Mouse (Mus musculus) neural tube, embryonic 11.5 days (tissue): Measurements from ENCODE around the gene Zfp800. TPM values are rescaled to one million over a fixed set of nuclear protein-coding genes. Genes with fewer than 3 reads are reported as not detected.

Experiments used
- ATAC-seq: fragments of 200-750 bp; cut with Nextera tagmentation; 2 replicates; pipeline ENCODE4 v1.8.0; 2017; ENCODE audit warnings: moderate number of reproducible peaks, mild to moderate bottlenecking, moderate TSS enrichment, moderate library complexity; ENCODE audit not compliant: insufficient read depth, low FRiP score, low TSS enrichment
- DNase-seq: peaks from one replicate; pipeline ENCODE4 v3.0.0-alpha.2; 2015; ENCODE audit warnings: low spot score
- H3K27ac ChIP-seq: fragments of 300-500 bp; sonication (generic); 2 replicates; pipeline ENCODE4 v1.5.1; 2014; ENCODE audit warnings: low read depth, mild to moderate bottlenecking, low read length
- H3K27me3 ChIP-seq: fragments of 300-500 bp; sonication (generic); 2 replicates; pipeline ENCODE4 v1.6.1; 2014; ENCODE audit warnings: mild to moderate bottlenecking, low read length, mixed read lengths; ENCODE audit not compliant: control insufficient read depth, insufficient read depth
- H3K36me3 ChIP-seq: fragments of 300-500 bp; sonication (generic); 2 replicates; pipeline ENCODE4 v1.6.1; 2014; ENCODE audit warnings: mild to moderate bottlenecking, low read length, moderate library complexity, mixed read lengths; ENCODE audit not compliant: control insufficient read depth, insufficient read depth
- H3K4me1 ChIP-seq: fragments of 300-500 bp; sonication (generic); 2 replicates; pipeline ENCODE4 v1.6.1; 2014; ENCODE audit warnings: low read length, mixed read lengths; ENCODE audit not compliant: control insufficient read depth, insufficient read depth
- H3K4me2 ChIP-seq: fragments of 300-500 bp; sonication (generic); 2 replicates; pipeline ENCODE4 v1.6.1; 2014; ENCODE audit warnings: low read depth, mild to moderate bottlenecking, moderate library complexity
- H3K4me3 ChIP-seq: fragments of 300-500 bp; sonication (generic); 2 replicates; pipeline ENCODE4 v1.5.1; 2014; ENCODE audit warnings: low read depth, low read length
- H3K9ac ChIP-seq: fragments of 300-500 bp; sonication (generic); 2 replicates; pipeline ENCODE4 v1.6.1; 2014; ENCODE audit warnings: mild to moderate bottlenecking, low read length
- H3K9me3 ChIP-seq: fragments of 300-500 bp; sonication (generic); 2 replicates; pipeline ENCODE4 v1.6.1; 2016; ENCODE audit warnings: low read length; ENCODE audit not compliant: control insufficient read depth
- WGBS: fragments of 180-500 bp; shearing (Covaris S2); extraction: QIAGEN DNeasy Blood & Tissue Kit; methylation state at CpG from one replicate; pipeline ENCODE4 v1.1.7; 2014; 5-methylcytosine and 5-hydroxymethylcytosine counted together
- polyA plus RNA-seq: library from polyadenylated mRNA; unstranded; fragments of >200 nt; fragmentation: Nextera tagmentation; extraction: Ambion mirVana; gene quantifications from 2 replicates; pipeline ENCODE4 v1.2.1, GENCODE M21; 2014

Zfp800 gene
- polyA plus RNA-seq, 1 experiment from 2014 or later = 23.2 TPM

- no peak overlapping the region for H3K9ac ChIP-seq
- no peak for ATAC-seq
- DNase-seq = no peak
- no peaks in the 10 kb centered on the region for H3K4me1 ChIP-seq
- H3K4me3 ChIP-seq = no peak overlapping the region
- WGBS = 89% methylated on average over 6 of the region's 6 CpGs
- no peaks in the 10 kb centered on the region for H3K27me3 ChIP-seq
- no peak overlapping the region for H3K4me2 ChIP-seq
- H3K27ac ChIP-seq = no peak overlapping the region
- no peaks in the 10 kb centered on the region for H3K36me3 ChIP-seq
- no peaks in the 10 kb centered on the region for H3K9me3 ChIP-seq
These were observed 27.7 kb downstream of the Zfp800 start for GRCm38 (mm10) chr6:28369966-28370683.

- DNase-seq = no peak
- 94% methylated on average over 9 of the region's 9 CpGs for WGBS
- Histone ChIP-seq H3K4me3 (no peak overlapping the region), H3K27me3 (no peaks in the 10 kb centered on the region), H3K27ac (no peak overlapping the region), H3K4me2 (no peak overlapping the region), H3K4me1 (no peaks in the 10 kb centered on the region), H3K9me3 (no peaks in the 10 kb centered on the region), H3K36me3 (no peaks in the 10 kb centered on the region), H3K9ac (no peak overlapping the region)
- no peak for ATAC-seq
These were observed 30.2 kb downstream of the Zfp800 start for GRCm38 (mm10) chr6:28367575-28367974.

GRCm38 (mm10) chr6:28351066-28351465 is 46.7 kb downstream of the Zfp800 start:
- no peak for ATAC-seq
- no peak overlapping the region for H3K4me3 ChIP-seq
- H3K4me2 ChIP-seq = no peak overlapping the region
- no peak overlapping the region for H3K9ac ChIP-seq
- DNase-seq = no peak
- no peaks in the 10 kb centered on the region for H3K36me3 ChIP-seq
- 72% methylated on average over 3 of the region's 3 CpGs for WGBS
- no peaks in the 10 kb centered on the region for H3K9me3 ChIP-seq
- no peak overlapping the region for H3K27ac ChIP-seq
- H3K27me3 ChIP-seq = no peaks in the 10 kb centered on the region
- H3K4me1 ChIP-seq = no peaks in the 10 kb centered on the region

GRCm38 (mm10) chr6:28345677-28346076 is 52.1 kb downstream of the Zfp800 start:
- H3K9ac ChIP-seq = no peak overlapping the region
- H3K4me1 ChIP-seq = no peaks in the 10 kb centered on the region
- H3K27me3 ChIP-seq = no peaks in the 10 kb centered on the region
- no peak overlapping the region for H3K4me2 ChIP-seq
- ATAC-seq = no peak
- H3K36me3 ChIP-seq = no peaks in the 10 kb centered on the region
- no peak for DNase-seq
- H3K4me3 ChIP-seq = no peak overlapping the region
- no peak overlapping the region for H3K27ac ChIP-seq
- no peaks in the 10 kb centered on the region for H3K9me3 ChIP-seq

GRCm38 (mm10) chr6:28345181-28345580 is 52.6 kb downstream of the Zfp800 start:
- no peak overlapping the region for H3K27ac ChIP-seq
- no peak overlapping the region for H3K4me2 ChIP-seq
- no peak overlapping the region for H3K9ac ChIP-seq
- ATAC-seq (no peak), DNase-seq (no peak)
- H3K36me3 ChIP-seq = no peaks in the 10 kb centered on the region
- no peak overlapping the region for H3K4me3 ChIP-seq
- 56% methylated on average over 7 of the region's 7 CpGs for WGBS
- no peaks in the 10 kb centered on the region for H3K4me1 ChIP-seq
- H3K27me3 ChIP-seq = no peaks in the 10 kb centered on the region
- H3K9me3 ChIP-seq = no peaks in the 10 kb centered on the region

GRCm38 (mm10) chr6:28342863-28343262 is 54.9 kb downstream of the Zfp800 start:
- ATAC-seq = no peak
- Histone ChIP-seq H3K9ac (no peak overlapping the region), H3K9me3 (no peaks in the 10 kb centered on the region), H3K4me2 (no peak overlapping the region), H3K4me3 (no peak overlapping the region), H3K36me3 (no peaks in the 10 kb centered on the region), H3K4me1 (no peaks in the 10 kb centered on the region), H3K27ac (no peak overlapping the region), H3K27me3 (no peaks in the 10 kb centered on the region)
- WGBS = 84% methylated on average over 5 of the region's 5 CpGs
- DNase-seq = no peak

GRCm38 (mm10) chr6:28341174-28341573 is 56.6 kb downstream of the Zfp800 start:
- no peak overlapping the region for H3K4me3 ChIP-seq
- H3K27ac ChIP-seq = no peak overlapping the region
- H3K27me3 ChIP-seq = no peaks in the 10 kb centered on the region
- H3K9ac ChIP-seq = no peak overlapping the region
- ATAC-seq = no peak
- H3K9me3 ChIP-seq = no peaks in the 10 kb centered on the region
- 92% methylated on average over 4 of the region's 4 CpGs for WGBS
- no peak for DNase-seq
- H3K4me1 ChIP-seq = no peaks in the 10 kb centered on the region
- no peaks in the 10 kb centered on the region for H3K36me3 ChIP-seq
- H3K4me2 ChIP-seq = no peak overlapping the region

GRCm38 (mm10) chr6:28339410-28339809 is 58.4 kb downstream of the Zfp800 start:
- no peak for DNase-seq
- Histone ChIP-seq H3K9ac (no peak overlapping the region), H3K4me2 (no peak overlapping the region), H3K9me3 (no peaks in the 10 kb centered on the region), H3K4me1 (no peaks in the 10 kb centered on the region), H3K36me3 (no peaks in the 10 kb centered on the region), H3K27me3 (no peaks in the 10 kb centered on the region), H3K27ac (no peak overlapping the region), H3K4me3 (no peak overlapping the region)
- no peak for ATAC-seq
- 91% methylated on average over 5 of the region's 5 CpGs for WGBS

GRCm38 (mm10) chr6:28333696-28334095 is 64.1 kb downstream of the Zfp800 start:
- Histone ChIP-seq H3K36me3 (no peaks in the 10 kb centered on the region), H3K27ac (no peak overlapping the region), H3K4me3 (no peak overlapping the region), H3K4me1 (no peaks in the 10 kb centered on the region), H3K27me3 (no peaks in the 10 kb centered on the region), H3K9ac (no peak overlapping the region), H3K4me2 (no peak overlapping the region), H3K9me3 (no peaks in the 10 kb centered on the region)
- no peak for DNase-seq
- 87% methylated on average over 5 of the region's 5 CpGs for WGBS
- ATAC-seq = no peak
